Mouse (Mus musculus) mature B cell (primary cell): ENCODE data around the gene Traf3ip3.

Experiments used
- in situ Hi-C: fragments of 300-500 bp; cut with MboI; formaldehyde crosslinking; loops from 2 replicates; pipeline ENCODE4 v1.14.3; 2019

The Traf3ip3 gene

DNA sequence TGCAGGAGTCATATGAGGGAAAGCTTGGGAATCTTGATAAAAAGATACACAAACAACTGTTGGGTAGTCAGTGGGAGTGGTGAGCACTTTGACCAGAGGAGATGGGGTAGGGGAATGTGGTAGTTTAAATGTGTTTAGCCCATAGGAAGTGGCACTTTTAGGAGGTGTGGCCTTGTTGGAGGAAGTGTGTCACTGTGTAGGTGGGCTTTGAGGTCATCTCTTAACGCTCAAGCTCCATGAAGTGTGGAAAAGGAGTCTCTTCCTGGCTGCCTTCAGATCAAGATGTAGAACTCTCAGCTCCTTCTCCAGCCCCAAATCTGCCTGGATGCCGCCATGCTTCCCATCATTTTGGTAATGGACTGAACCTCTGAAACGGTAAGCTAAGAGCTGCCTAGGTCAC, 6.0 kb upstream of the Traf3ip3 start, which contains the start of gene Lamb3:
Gene Lamb3, plus strand, starts transcription at position 197 of the 400 bp plus-strand sequence.
- in situ Hi-C loops, result loop anchor here (5.0 kb wide), 1 partner anchor 120 kb away; no protein-coding TSS in a partner anchor

DNA sequence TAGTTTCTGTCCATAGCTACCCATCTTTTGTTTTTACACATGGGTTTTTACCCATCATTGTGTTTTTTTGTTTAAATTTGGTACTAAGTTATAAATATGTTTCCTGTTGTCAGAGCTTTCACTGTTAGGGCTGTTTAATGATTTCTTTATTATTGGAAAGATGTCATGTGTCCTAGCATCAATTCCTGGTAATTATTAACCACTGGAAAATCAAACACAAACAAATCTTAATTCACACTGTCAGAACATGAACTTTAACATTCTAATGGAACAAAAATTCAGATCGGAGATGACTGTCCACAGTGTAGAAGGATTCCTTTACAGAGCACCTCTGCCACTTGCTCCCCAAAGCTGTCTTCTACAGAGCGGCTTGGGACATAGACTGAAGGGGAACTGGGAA, 3.9 kb upstream of the Traf3ip3 start:
- in situ Hi-C loops, result loop anchor here (5.0 kb wide), 1 partner anchor 122 kb away; no protein-coding TSS in a partner anchor

DNA sequence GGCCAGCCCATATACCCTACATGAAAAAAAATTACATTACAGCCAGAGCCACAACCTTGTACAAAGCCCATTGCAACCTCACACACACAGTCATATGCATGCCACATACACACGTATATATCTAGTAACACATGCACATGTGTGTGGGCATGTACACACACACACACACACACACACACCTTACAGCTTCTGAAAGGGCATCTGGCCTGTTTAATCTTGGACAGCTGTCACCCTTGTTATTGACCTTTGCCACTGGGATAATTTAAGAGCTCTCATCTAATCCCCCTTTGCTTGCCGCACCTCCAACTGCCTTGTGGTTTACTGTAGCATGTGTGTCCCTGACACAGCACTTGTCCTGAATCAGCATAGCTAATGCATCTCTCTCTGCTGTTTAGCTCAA, 2.3 kb upstream of the Traf3ip3 start:
- in situ Hi-C loops, result no loop called here

DNA sequence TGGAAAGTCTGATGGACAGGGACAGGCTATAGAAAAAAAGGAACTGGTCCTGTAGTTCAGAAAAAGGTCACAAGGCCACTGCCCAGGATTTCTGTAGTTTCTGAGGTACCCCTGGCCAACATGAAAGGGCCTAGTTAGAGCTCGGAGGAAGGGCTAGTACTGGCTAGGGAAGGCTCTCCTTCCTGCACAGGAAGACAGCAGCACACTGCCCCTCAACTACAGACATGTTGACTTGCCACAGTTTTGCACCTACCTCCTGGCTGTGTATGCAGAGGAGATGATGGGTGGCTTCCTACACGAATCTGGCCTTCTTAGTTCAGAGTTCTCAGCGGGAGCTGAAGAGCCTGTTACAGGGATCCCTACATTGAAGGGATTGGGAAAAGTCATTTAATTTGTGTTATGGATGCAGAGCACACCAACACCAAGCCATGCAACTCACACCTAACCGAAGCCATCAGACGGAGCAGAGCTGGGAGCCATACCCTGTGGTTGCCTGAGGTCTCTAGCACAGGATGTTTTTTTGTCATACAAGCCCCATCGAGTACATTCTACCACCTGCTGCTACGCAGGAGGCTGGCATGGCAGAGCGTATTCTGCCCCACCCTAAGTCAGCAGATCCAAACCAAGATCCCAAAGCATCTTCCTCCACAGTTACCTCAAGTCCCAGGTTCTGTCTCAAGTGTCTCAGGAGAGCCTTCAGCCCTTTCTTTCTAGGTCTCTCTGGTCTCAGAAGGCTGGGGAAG, 692 bp downstream of the Traf3ip3 start:
- in situ Hi-C loops, result no loop called here

DNA sequence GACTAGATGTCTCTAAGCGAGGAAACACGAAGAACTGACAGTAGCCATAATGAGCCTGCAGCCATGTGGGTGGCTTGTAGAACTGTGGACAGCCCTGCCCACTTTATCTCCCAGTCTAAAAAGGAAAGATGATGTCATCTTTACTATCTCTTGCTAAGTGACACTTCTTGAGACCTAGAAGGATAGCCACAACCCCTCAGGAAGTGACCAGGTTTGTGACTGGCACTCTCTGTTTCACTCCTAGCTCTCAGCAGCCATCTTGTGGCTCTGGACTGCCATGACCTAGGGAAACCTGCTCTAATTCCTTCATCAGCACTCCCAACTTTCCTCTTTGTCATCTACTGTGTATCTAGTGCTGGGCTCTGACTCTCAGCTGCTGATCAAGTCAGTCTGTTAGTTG, 3.2 kb downstream of the Traf3ip3 start:
- in situ Hi-C loops, result no loop called here

DNA sequence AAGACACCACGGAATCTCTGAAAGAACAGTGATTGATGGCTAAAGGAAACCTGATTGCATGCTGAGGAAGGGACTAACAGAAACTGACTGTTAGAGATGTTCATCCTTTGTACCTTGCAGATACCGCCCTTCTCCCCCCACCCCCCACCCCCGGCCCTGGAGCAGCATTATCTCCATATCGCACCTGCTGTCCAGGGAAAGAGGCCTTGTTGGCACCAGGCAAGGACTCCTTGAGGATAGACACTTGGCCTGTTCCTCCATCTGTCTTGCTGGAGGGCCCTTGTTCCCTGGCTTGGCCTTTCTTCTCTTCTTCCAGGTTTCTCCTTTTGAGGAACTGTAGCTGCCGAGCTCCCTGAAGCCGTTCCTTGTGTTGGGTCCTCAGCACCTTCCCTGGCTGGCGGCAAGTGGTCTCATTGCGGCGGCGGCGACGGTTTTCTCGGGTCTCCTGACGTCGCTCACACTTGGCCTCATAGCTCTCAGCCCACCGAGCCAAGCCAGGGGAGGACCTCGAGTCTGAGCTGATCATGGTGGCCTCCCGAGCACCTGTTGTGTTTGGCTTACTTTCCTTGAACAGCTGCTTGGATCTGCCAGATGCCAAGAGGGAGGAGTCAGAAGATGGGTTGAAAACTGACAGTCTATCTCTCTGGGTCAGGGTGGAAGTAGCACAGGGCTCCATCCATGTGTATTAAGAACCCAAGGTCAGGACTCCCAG, 3.9 kb downstream of the Traf3ip3 start:
- in situ Hi-C loops, result no loop called here

DNA sequence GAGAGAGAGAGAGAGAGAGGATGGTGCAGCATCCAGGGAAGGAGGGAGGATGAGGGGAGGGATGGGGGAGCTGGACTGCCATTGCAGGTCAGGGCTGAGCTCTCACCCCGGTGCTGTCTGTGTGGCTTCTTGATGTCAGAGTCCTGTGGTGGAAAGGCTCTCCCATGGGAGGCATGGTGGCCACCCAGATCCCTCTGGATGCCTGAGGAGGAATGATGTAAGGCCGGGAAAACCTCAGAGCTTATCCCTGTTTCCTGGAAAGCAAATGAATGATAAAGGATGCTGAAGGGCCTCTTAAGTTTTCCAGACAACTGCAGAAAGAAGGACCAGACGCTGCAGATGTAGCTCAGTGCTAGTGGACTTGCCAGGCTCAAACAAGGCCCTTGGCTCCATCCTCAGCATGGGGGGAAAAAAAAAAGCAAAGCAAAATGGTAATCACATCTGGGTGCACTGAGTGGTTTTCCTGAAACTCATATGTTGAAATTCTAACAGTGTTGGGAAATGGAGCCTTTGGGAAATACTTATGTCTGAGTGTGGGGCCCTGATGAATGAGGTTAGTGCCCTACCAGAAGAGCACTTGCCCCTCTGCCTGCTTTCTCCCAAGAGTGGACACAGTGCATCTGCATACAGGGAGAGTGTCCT, 6.2 kb downstream of the Traf3ip3 start:
- in situ Hi-C loops, result no loop called here

DNA sequence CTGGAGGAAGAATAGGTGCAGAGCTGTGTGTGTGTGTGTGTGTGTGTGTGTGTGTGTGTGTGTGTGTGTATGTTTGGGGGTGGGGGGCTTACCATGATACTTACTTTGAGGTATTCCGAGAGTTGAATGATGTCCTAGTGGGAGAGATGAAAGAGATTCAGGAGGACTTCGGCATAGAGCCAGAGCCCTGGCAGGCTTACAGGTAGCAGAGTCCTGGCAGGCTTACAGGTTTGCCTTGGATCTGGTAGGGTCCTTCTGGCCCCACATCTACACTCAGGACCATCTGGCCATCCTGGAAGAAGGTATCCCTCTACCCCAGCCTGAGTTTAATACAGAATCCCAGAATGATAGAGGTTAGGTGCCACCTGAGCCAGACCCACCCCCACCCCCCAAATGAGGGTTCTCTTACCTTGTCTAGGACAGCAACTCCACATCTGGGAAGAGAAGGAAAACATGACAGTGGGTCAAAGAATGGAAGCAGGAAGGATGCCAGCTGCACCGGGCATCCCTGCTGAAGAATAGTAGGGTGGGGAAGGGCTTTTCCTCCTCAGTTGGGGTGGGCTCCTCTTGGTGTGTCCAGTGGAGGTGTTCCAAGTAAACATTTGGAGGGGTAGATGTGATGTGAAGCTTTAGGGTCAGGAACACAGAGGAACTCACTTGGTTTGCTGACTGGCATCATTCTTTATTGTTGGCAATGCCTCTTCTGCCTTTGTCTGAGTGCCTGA, 6.9 kb downstream of the Traf3ip3 start:
- in situ Hi-C loops, result no loop called here

DNA sequence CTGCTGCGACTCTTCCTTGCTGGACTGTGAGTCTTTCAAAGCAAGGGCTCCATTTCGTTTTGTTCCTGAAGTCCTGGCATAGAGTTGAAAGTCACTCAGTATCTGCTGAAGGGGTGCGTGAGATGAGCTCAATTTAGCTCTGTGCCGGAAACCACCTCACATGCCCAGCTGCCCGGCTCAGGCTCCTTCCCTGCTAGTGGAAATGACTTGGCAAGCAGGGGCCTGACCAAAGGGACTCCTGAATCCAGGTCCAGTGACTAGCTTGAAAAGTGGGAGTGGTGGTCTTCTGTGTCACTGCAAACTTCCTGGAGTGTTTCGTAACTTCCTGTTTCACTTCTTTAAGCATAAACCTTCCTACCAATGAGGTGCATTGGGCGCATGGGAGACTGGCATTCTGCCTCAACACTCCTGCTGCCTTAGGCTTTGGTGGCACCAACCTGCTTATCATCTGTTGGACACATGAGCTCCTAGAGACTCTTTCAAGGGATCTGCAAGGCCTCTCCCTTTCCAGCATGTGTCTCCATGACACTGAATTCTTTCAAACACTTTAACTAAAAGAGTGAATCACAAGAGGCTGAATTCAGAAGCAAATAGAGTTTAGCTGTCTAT, 9.7 kb downstream of the Traf3ip3 start:
- in situ Hi-C loops, result no loop called here

DNA sequence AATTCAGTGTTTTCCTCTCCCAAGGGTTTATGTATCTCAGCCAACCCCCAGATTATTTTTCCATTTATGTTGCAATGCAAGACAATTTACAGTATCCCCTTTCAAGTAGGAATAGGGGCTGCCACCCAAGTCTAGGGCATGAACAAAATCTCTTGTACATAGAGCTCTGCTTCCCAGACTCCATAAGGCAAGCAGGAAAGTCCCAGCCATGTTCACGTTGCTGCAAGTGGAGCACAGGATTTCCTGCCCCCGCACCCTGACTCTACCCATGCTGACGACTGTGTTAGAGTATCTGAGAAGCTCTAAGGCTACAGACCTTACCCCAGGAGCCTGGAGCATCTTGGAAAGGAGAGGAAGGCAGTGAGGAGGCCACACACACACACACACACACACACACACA, 11.7 kb downstream of the Traf3ip3 start:
- in situ Hi-C loops, result no loop called here

DNA sequence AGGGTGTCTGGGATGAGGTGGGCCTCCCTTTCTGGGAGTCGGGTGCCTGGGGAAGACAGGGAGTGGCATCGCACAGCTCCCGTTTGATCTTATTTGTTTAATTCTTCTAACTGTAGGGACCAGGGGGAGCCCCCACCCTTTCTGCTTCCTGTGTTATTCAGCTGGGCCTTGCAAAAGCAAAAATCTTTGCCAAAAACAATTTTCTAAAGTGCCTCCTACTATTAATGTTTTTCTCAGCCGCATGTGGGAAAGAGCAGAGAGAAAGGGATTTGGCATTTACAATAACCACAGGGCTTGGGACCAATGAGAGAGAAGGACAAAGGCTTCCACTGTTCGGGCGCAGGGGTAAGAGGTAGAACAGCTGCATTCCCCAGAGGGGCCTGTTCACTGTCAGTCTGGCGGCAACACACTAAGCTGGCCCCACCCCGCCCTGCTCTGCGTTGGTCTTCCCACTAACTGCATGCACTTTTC, 12.3 kb downstream of the Traf3ip3 start:
- in situ Hi-C loops, result no loop called here

DNA sequence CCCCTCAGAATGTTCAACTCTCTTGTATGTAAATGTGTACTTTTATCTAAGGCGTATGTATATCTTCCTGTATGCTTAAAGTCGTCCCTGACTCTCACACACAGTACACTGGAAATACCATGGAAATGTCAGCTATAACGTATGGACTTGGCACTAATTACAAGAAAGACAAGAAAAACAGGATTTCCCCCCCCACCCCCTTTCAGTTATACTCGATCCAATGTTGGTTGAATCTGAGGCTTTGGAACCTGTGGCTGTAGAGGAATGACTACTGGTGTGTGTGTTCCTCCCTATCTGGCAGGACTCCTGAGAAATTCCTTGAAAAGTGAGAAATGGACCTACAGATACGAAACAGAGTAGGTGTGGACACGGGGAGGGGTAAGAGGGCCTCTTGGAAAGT, 13.2 kb downstream of the Traf3ip3 start:
- in situ Hi-C loops, result no loop called here

DNA sequence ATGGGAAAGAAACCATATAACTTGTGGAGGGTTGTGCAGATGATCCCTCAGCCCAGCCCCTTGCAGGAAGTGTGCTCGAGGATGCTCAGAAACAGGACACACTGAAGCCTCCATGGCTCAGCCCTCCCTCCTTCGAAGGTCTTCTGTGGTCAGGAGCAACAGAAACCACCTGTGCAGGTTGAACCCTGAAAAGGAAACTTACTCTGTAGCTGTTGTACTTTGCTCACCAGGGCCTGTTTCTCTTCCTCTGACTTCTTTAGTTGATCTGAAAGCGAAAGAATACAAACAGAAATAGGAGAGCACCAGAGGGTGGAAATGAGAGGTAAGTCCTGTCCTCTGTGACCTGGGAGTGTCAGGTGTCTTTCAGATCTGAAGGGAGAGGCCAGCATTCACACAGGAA, 20.4 kb downstream of the Traf3ip3 start:
- in situ Hi-C loops, result no loop called here

DNA sequence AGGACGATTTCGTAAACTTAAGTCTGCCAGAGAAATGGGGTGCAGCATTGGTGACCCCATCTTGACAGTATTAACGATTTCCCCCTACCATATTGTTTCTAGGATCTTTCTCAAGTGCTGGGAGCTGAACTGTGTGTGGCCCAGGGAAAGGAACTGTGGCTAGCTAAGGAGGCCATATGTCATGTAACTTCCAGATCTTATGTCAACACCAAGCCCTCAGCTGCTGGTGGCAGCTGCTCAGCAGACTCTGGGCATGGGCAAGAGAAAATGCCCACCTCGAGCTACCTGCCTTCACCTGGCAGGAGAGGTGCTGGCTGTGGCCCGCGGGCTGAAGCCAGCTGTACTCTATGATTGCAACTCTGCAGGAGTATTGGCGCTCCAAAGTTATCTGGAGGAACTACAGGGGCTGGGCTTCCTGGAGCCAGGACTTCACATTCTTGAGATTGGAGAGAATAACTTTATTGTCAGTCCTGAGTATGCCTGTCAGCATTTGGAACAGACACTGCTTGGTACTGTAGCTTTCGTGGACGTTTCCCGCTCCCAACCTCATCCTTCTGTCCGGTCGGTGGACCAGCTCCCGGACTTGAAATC, 27.3 kb downstream of the Traf3ip3 start:
- in situ Hi-C loops, result no loop called here

DNA sequence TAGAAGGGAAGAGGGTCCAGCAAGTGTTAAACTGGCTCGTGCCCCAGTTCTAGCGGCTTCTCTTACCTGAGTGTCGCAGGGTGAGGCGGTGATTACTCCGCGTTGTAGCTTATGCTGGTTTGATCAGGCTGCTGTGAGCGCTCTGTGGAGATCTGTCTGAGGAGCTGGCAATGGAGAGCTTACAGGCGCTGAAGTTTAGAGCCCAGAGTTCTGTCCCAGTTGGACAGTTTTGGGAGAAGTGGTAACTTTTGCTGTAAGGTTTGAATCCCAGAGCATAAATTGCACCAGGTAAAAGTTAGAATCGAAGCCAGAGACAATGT, 27.7 kb downstream of the Traf3ip3 start:
- in situ Hi-C loops, result no loop called here

DNA sequence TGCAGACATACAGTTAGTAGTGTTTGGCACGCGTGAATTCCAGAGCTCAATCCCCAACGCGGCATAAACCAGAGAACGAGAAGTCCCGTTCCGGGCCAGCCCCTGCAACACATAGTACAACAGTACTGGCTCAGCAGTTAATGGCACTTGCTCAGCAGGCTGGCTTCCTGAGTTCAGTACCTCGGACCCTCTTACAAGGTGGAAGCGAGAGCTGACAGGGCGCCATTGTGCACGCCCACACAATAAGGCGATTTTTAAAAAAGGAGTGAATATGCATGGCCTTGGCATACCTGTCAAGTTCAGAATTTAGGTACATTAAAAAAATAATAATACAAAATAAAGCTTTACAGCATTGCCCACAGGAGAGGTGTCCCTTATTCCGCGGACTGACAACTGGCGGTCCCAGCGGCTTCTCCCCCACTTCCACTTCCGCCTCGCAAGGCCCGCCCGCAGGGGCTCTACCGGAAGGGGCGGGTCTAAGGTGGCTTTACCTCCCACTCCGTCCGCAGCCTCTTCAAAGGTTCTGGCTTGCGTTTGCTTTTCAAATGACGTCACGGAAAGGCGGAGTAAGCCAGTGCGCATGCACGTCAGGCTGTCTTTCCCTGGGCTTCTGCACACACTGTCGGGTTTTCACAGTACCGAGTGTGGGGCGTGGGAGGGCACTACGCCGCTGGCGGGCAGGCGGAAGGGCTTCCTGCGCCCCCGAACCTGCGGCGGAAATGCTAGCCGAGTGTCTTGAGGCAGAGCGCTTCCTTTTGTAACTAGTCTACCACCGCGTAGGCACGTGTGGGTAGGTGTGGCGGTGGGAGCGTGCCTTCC, 28.3 kb downstream of the Traf3ip3 start:
- in situ Hi-C loops, result no loop called here

DNA sequence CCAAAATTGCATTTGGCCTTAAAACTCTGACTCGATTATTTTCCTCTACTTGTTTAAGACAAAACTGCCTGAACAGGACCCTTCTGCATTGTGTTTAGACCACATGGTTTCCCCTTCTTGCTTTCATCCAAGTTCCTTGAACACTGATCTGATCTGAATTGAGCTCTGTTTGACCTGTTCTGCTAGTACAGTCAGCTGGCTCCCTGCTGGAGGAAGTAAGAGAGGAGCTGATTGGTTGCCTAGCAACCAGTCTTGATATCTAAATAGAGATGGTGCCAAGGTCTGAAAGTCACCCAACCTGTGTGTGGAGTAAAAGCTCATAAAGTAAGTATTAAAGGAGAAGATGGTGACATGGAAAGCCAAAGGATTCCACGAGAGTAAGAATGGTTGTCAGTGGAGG, 31.6 kb downstream of the Traf3ip3 start:
- in situ Hi-C loops, result no loop called here

DNA sequence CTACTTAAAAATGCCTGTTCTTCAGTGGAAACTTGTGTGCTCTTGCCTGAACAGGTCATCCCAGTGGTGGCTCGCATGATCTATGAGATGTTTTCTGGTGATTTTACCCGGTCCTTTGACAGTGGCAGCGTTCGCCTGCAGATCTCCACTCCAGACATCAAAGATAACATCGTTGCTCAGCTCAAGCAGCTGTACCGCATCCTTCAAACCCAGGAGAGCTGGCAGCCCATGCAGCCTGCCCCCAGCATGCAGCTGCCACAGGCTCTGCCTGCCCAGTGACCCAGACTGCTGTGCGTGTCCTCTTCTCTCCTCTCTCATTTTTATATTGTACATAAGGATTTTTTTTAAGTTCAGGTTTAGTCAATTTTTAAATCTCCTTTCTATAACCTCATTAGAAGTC, 32.3 kb downstream of the Traf3ip3 start:
- in situ Hi-C loops, result no loop called here

DNA sequence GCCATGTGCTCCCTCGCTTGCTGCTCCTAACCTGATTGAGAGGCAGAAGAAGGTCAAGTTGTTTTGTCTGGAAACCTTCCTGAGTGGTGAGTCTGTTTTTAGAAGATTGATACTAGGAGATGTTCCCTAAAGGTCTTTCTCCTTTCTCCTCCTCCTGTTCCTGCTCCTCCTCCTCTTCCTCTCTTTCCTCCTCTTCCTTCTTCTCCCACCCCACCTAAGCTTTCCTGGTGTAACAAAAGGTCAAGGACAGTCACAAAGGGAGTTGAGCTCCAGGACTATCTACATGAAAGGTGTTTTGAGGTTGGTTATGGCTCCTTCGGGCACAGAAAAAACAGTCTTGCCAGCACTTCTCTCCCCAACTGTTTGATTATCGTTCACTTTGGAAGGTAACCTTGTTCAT, 33.8 kb downstream of the Traf3ip3 start, which contains the start of gene A130010J15Rik:
Gene A130010J15Rik, plus strand, starts transcription at position 301 of the 400 bp plus-strand sequence.
- in situ Hi-C loops, result no loop called here

DNA sequence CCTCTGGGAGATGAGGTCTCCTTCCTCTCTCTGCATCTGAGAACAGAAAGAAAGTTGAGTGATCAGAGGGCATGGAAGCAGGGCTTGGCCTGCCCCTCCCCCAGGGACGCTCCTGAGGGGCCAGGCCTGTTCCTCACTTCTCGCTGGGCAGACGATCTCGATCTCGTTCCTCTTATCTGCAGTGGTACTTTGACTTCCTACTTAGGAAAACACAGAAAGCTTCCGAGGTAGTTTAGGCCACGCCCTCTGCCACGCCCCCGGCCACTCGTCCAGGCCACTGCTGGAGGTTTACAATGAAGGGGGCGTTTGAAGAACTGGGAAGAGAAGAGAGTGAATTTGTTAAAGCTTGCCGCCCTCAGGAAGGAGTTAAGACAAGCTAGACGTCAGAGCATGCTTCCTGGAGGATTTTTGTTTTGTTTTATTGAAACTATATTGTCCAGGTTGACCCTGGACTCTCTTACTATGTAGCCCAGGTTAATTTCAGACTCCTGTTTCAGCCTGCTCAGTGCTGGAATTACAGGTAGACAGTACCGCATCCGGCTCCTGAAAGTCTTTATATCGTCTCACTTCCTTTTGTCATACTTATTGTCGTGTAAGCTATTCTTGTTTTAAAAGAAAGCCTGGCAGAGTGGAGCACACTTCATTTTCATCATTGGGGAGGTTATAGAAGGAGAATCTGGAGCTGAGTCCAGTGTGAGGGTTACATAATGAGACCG, 41.0 kb downstream of the Traf3ip3 start:
- in situ Hi-C loops, result no loop called here
